In genomic region chr2:35649708-35650107, GRCm38 (mm10) we compare ENCODE assay signal across 9 mouse cellular contexts.
DNase-seq lines count a peak whose midpoint lies in the region; ATAC-seq and TF ChIP-seq lines count a peak whose summit lies in the region.
"Had no signal": no experiment of that assay in that cellular context is flagged by ENCODE, and none has a peak within 500 bp of the region (broad histone marks: within the 10 kb centered on the region; RNA-seq: fewer than 3 reads in every experiment).

No protein-coding gene starts in this region.

- H3K27ac ChIP-seq in bone marrow, adult 2 months (ENCODE audit: control insufficient read depth, insufficient read depth, low read depth, low read length, poor library complexity) = no peak overlapping the region
- peak overlapping the region; percentile 22; the same call in 1 of the 2 replicates for H3K27ac ChIP-seq in forebrain, embryonic 10.5 days
- H3K27ac ChIP-seq in heart, postnatal 0 days (ENCODE audit: low read depth) = no peak overlapping the region
- H3K27ac ChIP-seq in liver, embryonic 13.5 days = no peak overlapping the region
- no peak overlapping the region for H3K27ac ChIP-seq in neural tube, embryonic 13.5 days (replicated peaks)
- no peak overlapping the region for H3K27ac ChIP-seq in stomach, embryonic 16.5 days (ENCODE audit: low read length)

- no peak overlapping the region for H3K4me3 ChIP-seq in bone marrow, adult 2 months (replicated peaks; ENCODE audit: control insufficient read depth, low read depth, low read length)
- no peak overlapping the region for H3K4me3 ChIP-seq in forebrain, embryonic 10.5 days
- H3K4me3 ChIP-seq in heart, postnatal 0 days (ENCODE audit: low read depth, low read length) = no peak overlapping the region
- no peak overlapping the region for H3K4me3 ChIP-seq in liver, embryonic 13.5 days (replicated peaks)
- H3K4me3 ChIP-seq in neural tube, embryonic 13.5 days = no peak overlapping the region
- no peak overlapping the region for H3K4me3 ChIP-seq in stomach, embryonic 16.5 days (replicated peaks; ENCODE audit: low read length)
- H3K4me3 ChIP-seq: myocyte had no signal

- no peaks in the 10 kb centered on the region for H3K4me1 ChIP-seq in bone marrow, adult 2 months (ENCODE audit: control insufficient read depth, insufficient read depth, low read length)
- H3K4me1 ChIP-seq in forebrain, embryonic 10.5 days = peaks cover 27% of the 10 kb centered on the region
- 0 out of 2 replicates have a peak, but pooled peaks cover 6% of the 10 kb centered on the region for H3K4me1 ChIP-seq in heart, postnatal 0 days (ENCODE audit: control insufficient read depth, insufficient read depth)
- H3K4me1 ChIP-seq in liver, embryonic 13.5 days (replicated peaks) = peaks cover 12% of the 10 kb centered on the region; the same call in 1 of the 2 replicates
- peaks cover 24% of the 10 kb centered on the region for H3K4me1 ChIP-seq in neural tube, embryonic 13.5 days (replicated peaks)
- H3K4me1 ChIP-seq in stomach, embryonic 16.5 days (ENCODE audit: control insufficient read depth, insufficient read depth, low read length) = peaks cover 19% of the 10 kb centered on the region

- no peaks in the 10 kb centered on the region for H3K27me3 ChIP-seq in forebrain, embryonic 10.5 days (ENCODE audit: poor library complexity, severe bottlenecking)
- no peaks in the 10 kb centered on the region for H3K27me3 ChIP-seq in heart, postnatal 0 days (ENCODE audit: control insufficient read depth, insufficient read depth, low read length)
- H3K27me3 ChIP-seq in liver, embryonic 13.5 days = no peaks in the 10 kb centered on the region
- no peaks in the 10 kb centered on the region for H3K27me3 ChIP-seq in neural tube, embryonic 13.5 days
- no peaks in the 10 kb centered on the region for H3K27me3 ChIP-seq in stomach, embryonic 16.5 days (ENCODE audit: control insufficient read depth, insufficient read depth, low read length)

- H3K9ac ChIP-seq in heart, postnatal 0 days (replicated peaks; ENCODE audit: low read depth, low read length) = no peak overlapping the region
- no peak overlapping the region for H3K9ac ChIP-seq in liver, embryonic 13.5 days
- H3K9ac ChIP-seq in neural tube, embryonic 13.5 days = no peak overlapping the region
- 0 out of 2 replicates have a peak overlapping the region, but pooled peaks have one; percentile 13 for H3K9ac ChIP-seq in stomach, embryonic 16.5 days (ENCODE audit: low read length)

- no peak overlapping the region for H3K4me2 ChIP-seq in heart, postnatal 0 days (ENCODE audit: low read depth, low read length)
- no peak overlapping the region for H3K4me2 ChIP-seq in liver, embryonic 13.5 days
- no peak overlapping the region for H3K4me2 ChIP-seq in neural tube, embryonic 13.5 days
- H3K4me2 ChIP-seq in stomach, embryonic 16.5 days (ENCODE audit: low read depth, low read length) = no peak overlapping the region

- TF ChIP-seq POLR2A in bone marrow, adult 2 months (IDR thresholded peaks at IDR 0.05; ENCODE audit: borderline replicate concordance, control insufficient read depth, low read depth, low read length) = no peak

- peaks cover 22% of the 10 kb centered on the region for H3K36me3 ChIP-seq in forebrain, embryonic 10.5 days (replicated peaks)
- H3K36me3 ChIP-seq in heart, postnatal 0 days (replicated peaks; ENCODE audit: control insufficient read depth, insufficient read depth, low read length) = peaks cover 8% of the 10 kb centered on the region
- H3K36me3 ChIP-seq in liver, embryonic 13.5 days = no peaks in the 10 kb centered on the region
- H3K36me3 ChIP-seq in neural tube, embryonic 13.5 days = no peaks in the 10 kb centered on the region
- no peaks in the 10 kb centered on the region; the same call in 1 of the 2 replicates for H3K36me3 ChIP-seq in stomach, embryonic 16.5 days (ENCODE audit: control insufficient read depth, insufficient read depth, low read length)

- no peaks in the 10 kb centered on the region for H3K9me3 ChIP-seq in forebrain, embryonic 10.5 days
- no peaks in the 10 kb centered on the region for H3K9me3 ChIP-seq in heart, postnatal 0 days (replicated peaks; ENCODE audit: control insufficient read depth, low read length)
- no peaks in the 10 kb centered on the region for H3K9me3 ChIP-seq in liver, embryonic 13.5 days (replicated peaks)
- H3K9me3 ChIP-seq in neural tube, embryonic 13.5 days = no peaks in the 10 kb centered on the region
- H3K9me3 ChIP-seq in stomach, embryonic 16.5 days (replicated peaks; ENCODE audit: control insufficient read depth, low read length) = no peaks in the 10 kb centered on the region

- ATAC-seq in heart, postnatal 0 days (ENCODE audit: insufficient read depth, low read depth) = peak; percentile 70; the same call in 1 of the 2 replicates
- ATAC-seq in liver, embryonic 13.5 days (ENCODE audit: low read depth) = no peak
- peak; percentile 62 for ATAC-seq in neural tube, embryonic 13.5 days (ENCODE audit: low read depth)
- ATAC-seq in stomach, embryonic 16.5 days (ENCODE audit: insufficient read depth, low FRiP score) = no peak

- peak; percentile 79 for DNase-seq in 416B (ENCODE audit: low read depth)
- peak; percentile 69 for DNase-seq in forebrain, embryonic 10.5 days (ENCODE audit: extremely low spot score, low spot score)
- peak; percentile 58 for DNase-seq in heart, postnatal 0 days (ENCODE audit: low spot score)
- peak; percentile 83 to 92 for DNase-seq in kidney, postnatal 25 days
- peak; percentile 28 for DNase-seq in liver, embryonic 13.5 days

- peak; percentile 96 for TF ChIP-seq CTCF in bone marrow, adult 2 months (IDR thresholded peaks at IDR 0.05; ENCODE audit: control insufficient read depth, insufficient read depth, low read length)
- TF ChIP-seq CTCF in heart, postnatal 0 days (IDR thresholded peaks at IDR 0.05; ENCODE audit: low read depth) = peak; percentile 91

- TF ChIP-seq EP300 in heart, postnatal 0 days (IDR thresholded peaks at IDR 0.05; ENCODE audit: low read depth) = no peak

- 32% methylated on average over 4 of the region's 4 CpGs for WGBS in bone marrow, adult 2 months
- WGBS in forebrain, embryonic 10.5 days = 30% methylated on average over 4 of the region's 4 CpGs
- 38% methylated on average over 4 of the region's 4 CpGs for WGBS in heart, postnatal 0 days
- 27% methylated on average over 4 of the region's 4 CpGs for WGBS in liver, embryonic 13.5 days (ENCODE audit: insufficient replicate concordance)
- 35% methylated on average over 4 of the region's 4 CpGs for WGBS in neural tube, embryonic 13.5 days
- 37% methylated on average over 4 of the region's 4 CpGs for WGBS in stomach, embryonic 16.5 days

Comparison
In these comparisons a context has a peak if more than half of its experiments do, and no peak if none do; other contexts are left out.
1. DNase-seq: peak in every context shown above with its lines; median percentile 88 in kidney, postnatal 25 days; 79 in 416B; 69 in forebrain, embryonic 10.5 days; 58 in heart, postnatal 0 days; 28 in liver, embryonic 13.5 days.
2. ATAC-seq: peak in heart, postnatal 0 days (single experiment) and neural tube, embryonic 13.5 days (single experiment); none in liver, embryonic 13.5 days (single experiment) and stomach, embryonic 16.5 days (single experiment).